Mouse (Mus musculus): ENCODE results near the gene Arhgef3.
"Not testable (repeated sequence)": the region's sequence is repeated elsewhere in the genome, so short reads cannot be mapped to it uniquely, and the experiment has no call there.

The Arhgef3 gene

GRCm38 (mm10) chr14:27196980-27197379 is 82.3 kb downstream of the Arhgef3 start:
- DNase-seq (ENCODE audit: low spot score) = no peak

GRCm38 (mm10) chr14:27198490-27199089 is 83.9 kb downstream of the Arhgef3 start:
- DNase-seq (ENCODE audit: low spot score) = no peak

GRCm38 (mm10) chr14:27199119-27199518 is 84.4 kb downstream of the Arhgef3 start:
- DNase-seq (ENCODE audit: low spot score) = no peak

GRCm38 (mm10) chr14:27199870-27200269 is 85.2 kb downstream of the Arhgef3 start:
- no peak for DNase-seq (ENCODE audit: low spot score)

GRCm38 (mm10) chr14:27200743-27201576 is 86.3 kb downstream of the Arhgef3 start:
- no peak for DNase-seq (ENCODE audit: low spot score)

- DNase-seq (ENCODE audit: low spot score) = no peak
These were observed 87.1 kb downstream of the Arhgef3 start for GRCm38 (mm10) chr14:27201824-27202223.

GRCm38 (mm10) chr14:27204704-27205103 is 90.0 kb downstream of the Arhgef3 start:
- DNase-seq (ENCODE audit: low spot score) = no peak

GRCm38 (mm10) chr14:27206443-27206842 is 91.7 kb downstream of the Arhgef3 start:
- no peak for DNase-seq (ENCODE audit: low spot score)

GRCm38 (mm10) chr14:27209542-27209941 is 94.8 kb downstream of the Arhgef3 start:
- DNase-seq (ENCODE audit: low spot score) = no peak

GRCm38 (mm10) chr14:27210801-27211200 is 96.1 kb downstream of the Arhgef3 start:
- not testable (repeated sequence) for DNase-seq (ENCODE audit: low spot score)

GRCm38 (mm10) chr14:27211743-27212445 is 97.2 kb downstream of the Arhgef3 start:
- DNase-seq (ENCODE audit: low spot score) = no peak

GRCm38 (mm10) chr14:27214232-27214631 is 99.5 kb downstream of the Arhgef3 start:
- no peak for DNase-seq (ENCODE audit: low spot score)

GRCm38 (mm10) chr14:27219668-27220067 is 105.0 kb downstream of the Arhgef3 start:
- no peak for DNase-seq (ENCODE audit: low spot score)

- DNase-seq (ENCODE audit: low spot score) = no peak
These were observed 105.6 kb downstream of the Arhgef3 start for GRCm38 (mm10) chr14:27220297-27220696.

GRCm38 (mm10) chr14:27224636-27225035 is 109.9 kb downstream of the Arhgef3 start:
- no peak for DNase-seq (ENCODE audit: low spot score)

GRCm38 (mm10) chr14:27226288-27226687 is 111.6 kb downstream of the Arhgef3 start:
- DNase-seq (ENCODE audit: low spot score) = no peak

GRCm38 (mm10) chr14:27228288-27228687 is 113.6 kb downstream of the Arhgef3 start:
- no peak for DNase-seq (ENCODE audit: low spot score)

GRCm38 (mm10) chr14:27228941-27229371 is 114.3 kb downstream of the Arhgef3 start:
- DNase-seq (ENCODE audit: low spot score) = no peak

GRCm38 (mm10) chr14:27229441-27230147 is 114.9 kb downstream of the Arhgef3 start:
- DNase-seq (ENCODE audit: low spot score) = peak; percentile 33

GRCm38 (mm10) chr14:27230262-27231022 is 115.7 kb downstream of the Arhgef3 start:
- peak; percentile 78 for DNase-seq (ENCODE audit: low spot score)

- no peak for DNase-seq (ENCODE audit: low spot score)
These were observed 116.8 kb downstream of the Arhgef3 start for GRCm38 (mm10) chr14:27231506-27231905.
